Mouse (Mus musculus): ENCODE measurements around the gene Trmt2a. TPM values are rescaled to one million over a fixed set of nuclear protein-coding genes. Genes with fewer than 3 reads are reported as not detected.

Gene Trmt2a
- polyA plus RNA-seq, 1 experiment from 2014 or later: 35.4 TPM

GRCm38 (mm10) chr16:18210701-18211416, 37.6 kb upstream of the Trmt2a start:
- no peak overlapping the region for H3K9ac ChIP-seq (ENCODE audit: low read length)
- no peaks in the 10 kb centered on the region; the same call in 1 of the 2 replicates for H3K27me3 ChIP-seq (ENCODE audit: control insufficient read depth, insufficient read depth, low read length)
- DNase-seq (ENCODE audit: low spot score): peak; percentile 82
- TF ChIP-seq EP300 (optimal IDR thresholded peaks at IDR 0.05): no peak
- TF ChIP-seq CTCF (IDR thresholded peaks at IDR 0.05; ENCODE audit: low read depth): peak; percentile 90
- no peaks in the 10 kb centered on the region for H3K4me1 ChIP-seq (replicated peaks; ENCODE audit: control insufficient read depth, insufficient read depth)
- H3K36me3 ChIP-seq (ENCODE audit: control insufficient read depth, insufficient read depth, low read length): no peaks in the 10 kb centered on the region
- no peak overlapping the region for H3K27ac ChIP-seq (replicated peaks)
- H3K9me3 ChIP-seq (ENCODE audit: control insufficient read depth, low read length): no peaks in the 10 kb centered on the region
- WGBS: 20% methylated on average over 8 of the region's 8 CpGs
- H3K4me2 ChIP-seq (replicated peaks; ENCODE audit: low read depth): no peak overlapping the region
- no peak overlapping the region for H3K4me3 ChIP-seq (ENCODE audit: low read depth, low read length)
- ATAC-seq (ENCODE audit: low FRiP score, low TSS enrichment): peak; percentile 31; the same call in 1 of the 2 replicates

GRCm38 (mm10) chr16:18211417-18212171, 36.9 kb upstream of the Trmt2a start:
- H3K4me3 ChIP-seq (ENCODE audit: low read depth, low read length): no peak overlapping the region
- H3K27ac ChIP-seq (replicated peaks): no peak overlapping the region
- H3K27me3 ChIP-seq (ENCODE audit: control insufficient read depth, insufficient read depth, low read length): no peaks in the 10 kb centered on the region; the same call in 1 of the 2 replicates
- no peaks in the 10 kb centered on the region for H3K36me3 ChIP-seq (ENCODE audit: control insufficient read depth, insufficient read depth, low read length)
- peak; percentile 99 for TF ChIP-seq CTCF (IDR thresholded peaks at IDR 0.05; ENCODE audit: low read depth)
- TF ChIP-seq EP300 (optimal IDR thresholded peaks at IDR 0.05): no peak
- no peak; the same call in 1 of the 2 replicates for ATAC-seq (ENCODE audit: low FRiP score, low TSS enrichment)
- DNase-seq (ENCODE audit: low spot score): peak; percentile 84
- no peak overlapping the region for H3K4me2 ChIP-seq (replicated peaks; ENCODE audit: low read depth)
- no peaks in the 10 kb centered on the region for H3K9me3 ChIP-seq (ENCODE audit: control insufficient read depth, low read length)
- no peaks in the 10 kb centered on the region for H3K4me1 ChIP-seq (replicated peaks; ENCODE audit: control insufficient read depth, insufficient read depth)
- WGBS: 44% methylated on average over 10 of the region's 10 CpGs
- H3K9ac ChIP-seq (ENCODE audit: low read length): no peak overlapping the region

DNA sequence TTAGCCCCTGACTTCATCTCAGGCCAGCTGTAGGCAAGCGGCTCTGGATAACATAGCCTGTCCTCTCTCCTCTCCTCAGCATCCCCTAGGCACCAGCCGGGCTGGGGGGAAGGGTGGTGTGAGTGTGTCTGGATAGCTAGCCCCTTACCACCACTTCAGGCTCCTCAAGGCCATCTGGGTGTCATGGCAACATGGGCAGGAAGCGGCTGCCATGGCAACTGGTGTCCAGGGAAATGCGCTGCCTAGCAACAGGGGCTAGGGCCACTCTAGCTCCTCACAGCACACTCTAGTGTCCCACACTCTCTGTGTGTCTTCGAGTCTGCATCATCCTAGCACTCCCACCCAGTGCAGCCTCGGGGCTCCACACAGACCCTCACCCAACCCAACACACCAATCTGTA, 34.8 kb upstream of the Trmt2a start:
- WGBS: 67% methylated on average over 6 of the region's 6 CpGs
- ATAC-seq (ENCODE audit: low FRiP score, low TSS enrichment) (0 out of 2 replicates have a peak, but pooled peaks have one; percentile 24), DNase-seq (ENCODE audit: low spot score) (no peak)
- Histone ChIP-seq H3K27me3 (ENCODE audit: control insufficient read depth, insufficient read depth, low read length) (no peaks in the 10 kb centered on the region; the same call in 1 of the 2 replicates), H3K4me1 (replicated peaks; ENCODE audit: control insufficient read depth, insufficient read depth) (no peaks in the 10 kb centered on the region), H3K27ac (replicated peaks) (no peak overlapping the region), H3K9ac (ENCODE audit: low read length) (no peak overlapping the region), H3K4me3 (ENCODE audit: low read depth, low read length) (no peak overlapping the region), H3K9me3 (ENCODE audit: control insufficient read depth, low read length) (no peaks in the 10 kb centered on the region), H3K4me2 (replicated peaks; ENCODE audit: low read depth) (no peak overlapping the region), H3K36me3 (ENCODE audit: control insufficient read depth, insufficient read depth, low read length) (no peaks in the 10 kb centered on the region)
- no peak for TF ChIP-seq EP300 (optimal IDR thresholded peaks at IDR 0.05)
- TF ChIP-seq CTCF (IDR thresholded peaks at IDR 0.05; ENCODE audit: low read depth): no peak

DNA sequence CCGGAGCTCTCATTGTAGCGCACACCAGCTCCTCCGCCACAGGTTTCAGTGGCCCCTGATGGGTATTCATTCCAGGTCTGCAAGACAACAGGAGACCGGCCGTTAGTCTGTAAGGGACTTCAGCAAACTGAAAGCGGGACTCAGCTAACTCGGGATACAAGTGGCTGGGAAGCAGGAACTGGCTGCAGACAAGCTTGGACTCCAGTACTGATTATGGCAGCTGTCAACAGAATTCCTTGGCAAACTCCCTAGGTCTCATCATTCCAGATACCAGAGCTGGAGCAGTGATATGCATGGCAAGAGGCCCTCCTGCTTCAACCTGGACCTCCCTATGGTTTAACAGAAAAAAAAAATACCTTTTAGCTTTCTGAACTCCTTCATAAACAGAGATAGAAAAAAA, 33.6 kb upstream of the Trmt2a start:
- WGBS: 67% methylated on average over 7 of the region's 7 CpGs
- no peaks in the 10 kb centered on the region for H3K27me3 ChIP-seq (ENCODE audit: control insufficient read depth, insufficient read depth, low read length)
- no peaks in the 10 kb centered on the region for H3K36me3 ChIP-seq (ENCODE audit: control insufficient read depth, insufficient read depth, low read length)
- H3K27ac ChIP-seq (replicated peaks): no peak overlapping the region
- H3K4me3 ChIP-seq (ENCODE audit: low read depth, low read length): no peak overlapping the region
- 0 out of 2 replicates have a peak, but pooled peaks cover 2% of the 10 kb centered on the region for H3K4me1 ChIP-seq (replicated peaks; ENCODE audit: control insufficient read depth, insufficient read depth)
- no peaks in the 10 kb centered on the region for H3K9me3 ChIP-seq (ENCODE audit: control insufficient read depth, low read length)
- ATAC-seq (ENCODE audit: low FRiP score, low TSS enrichment) (no peak), DNase-seq (ENCODE audit: low spot score) (no peak)
- no peak overlapping the region for H3K4me2 ChIP-seq (replicated peaks; ENCODE audit: low read depth)
- TF ChIP-seq EP300 (optimal IDR thresholded peaks at IDR 0.05) (no peak), CTCF (IDR thresholded peaks at IDR 0.05; ENCODE audit: low read depth) (no peak)
- H3K9ac ChIP-seq (ENCODE audit: low read length): no peak overlapping the region

- H3K27me3 ChIP-seq (ENCODE audit: control insufficient read depth, insufficient read depth, low read length): no peaks in the 10 kb centered on the region
- TF ChIP-seq EP300 (optimal IDR thresholded peaks at IDR 0.05): no peak
- TF ChIP-seq CTCF (IDR thresholded peaks at IDR 0.05; ENCODE audit: low read depth): no peak
- H3K4me1 ChIP-seq (replicated peaks; ENCODE audit: control insufficient read depth, insufficient read depth): 0 out of 2 replicates have a peak, but pooled peaks cover 2% of the 10 kb centered on the region
- H3K9me3 ChIP-seq (ENCODE audit: control insufficient read depth, low read length): no peaks in the 10 kb centered on the region
- H3K4me2 ChIP-seq (replicated peaks; ENCODE audit: low read depth): no peak within 1 kb of the TSS
- no peak within 1 kb of the TSS for H3K4me3 ChIP-seq (ENCODE audit: low read depth, low read length)
- H3K36me3 ChIP-seq (ENCODE audit: control insufficient read depth, insufficient read depth, low read length): no peaks in the 10 kb centered on the region
- H3K27ac ChIP-seq (replicated peaks): no peak within 1 kb of the TSS
- WGBS: 88% methylated on average over 4 of the region's 4 CpGs
- DNase-seq (ENCODE audit: low spot score) (no peak), ATAC-seq (ENCODE audit: low FRiP score, low TSS enrichment) (no peak)
- H3K9ac ChIP-seq (ENCODE audit: low read length): no peak within 1 kb of the TSS
Measured at GRCm38 (mm10) chr16:18217579-18217978, 30.9 kb upstream of the Trmt2a start, which contains the start of gene Ccdc188. Gene Ccdc188 (plus strand): TSS chr16:18217879.

Data from stomach, postnatal 0 days (tissue).